Mouse (Mus musculus) NIH3T3 (cell line): ENCODE measurements around the gene Gm20379.
A peak's percentile ranks its signal among the peaks of the same experiment; 100 is the strongest.

Experiments
- DNase-seq: peaks from one replicate; pipeline ENCODE4 v3.0.0-alpha.2; 2012; ENCODE audit warnings: low read depth

The Gm20379 gene

DNA sequence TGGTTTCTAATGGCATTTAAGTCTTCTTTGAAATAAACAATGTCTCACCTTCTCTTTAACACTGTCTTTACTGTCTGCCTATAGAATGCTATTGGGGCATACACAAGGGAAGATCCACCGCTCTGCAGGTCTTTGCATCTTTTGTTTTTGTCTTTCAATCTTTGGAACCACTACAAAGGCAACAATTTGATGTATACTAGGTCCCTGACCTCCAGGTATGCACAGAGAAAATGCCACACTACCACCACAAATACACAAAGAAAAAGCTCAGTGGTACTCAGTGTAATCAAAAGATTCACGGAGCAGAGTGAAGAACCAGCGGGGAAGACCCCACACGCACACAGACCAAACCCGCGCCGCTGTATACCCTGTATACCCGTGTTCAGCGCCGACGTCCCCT lies at the start of gene Gm20379:
Gene Gm20379, plus strand, starts transcription at position 301 of the 400 bp plus-strand sequence.
- DNase-seq, result no peak

- DNase-seq, result no peak
These were observed 44.5 kb upstream of the Gm20379 start for GRCm38 (mm10) chr13:92261329-92261728.

GRCm38 (mm10) chr13:92263566-92263965 lies 42.2 kb upstream of the Gm20379 start:
- DNase-seq, result no peak

DNA sequence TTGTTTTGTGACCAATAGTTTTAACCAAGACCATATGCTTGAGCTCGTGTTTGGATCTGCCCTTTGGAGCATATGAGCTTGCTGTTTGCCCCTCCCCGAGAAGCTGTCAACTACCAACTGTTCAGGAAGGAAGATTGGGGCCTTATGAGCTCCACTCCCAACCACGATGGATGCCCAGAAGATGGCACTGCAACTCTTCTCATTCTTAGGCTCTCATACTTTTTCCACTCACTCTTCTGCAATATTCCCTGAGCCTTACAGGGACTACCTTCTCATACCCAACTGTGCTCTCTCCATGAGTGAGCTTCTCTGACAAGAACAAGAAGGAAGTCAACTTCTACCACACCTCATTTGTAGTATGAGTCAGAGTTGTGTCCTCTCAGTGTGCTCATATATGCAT lies 38.7 kb upstream of the Gm20379 start:
- DNase-seq, result peak; percentile 14

DNA sequence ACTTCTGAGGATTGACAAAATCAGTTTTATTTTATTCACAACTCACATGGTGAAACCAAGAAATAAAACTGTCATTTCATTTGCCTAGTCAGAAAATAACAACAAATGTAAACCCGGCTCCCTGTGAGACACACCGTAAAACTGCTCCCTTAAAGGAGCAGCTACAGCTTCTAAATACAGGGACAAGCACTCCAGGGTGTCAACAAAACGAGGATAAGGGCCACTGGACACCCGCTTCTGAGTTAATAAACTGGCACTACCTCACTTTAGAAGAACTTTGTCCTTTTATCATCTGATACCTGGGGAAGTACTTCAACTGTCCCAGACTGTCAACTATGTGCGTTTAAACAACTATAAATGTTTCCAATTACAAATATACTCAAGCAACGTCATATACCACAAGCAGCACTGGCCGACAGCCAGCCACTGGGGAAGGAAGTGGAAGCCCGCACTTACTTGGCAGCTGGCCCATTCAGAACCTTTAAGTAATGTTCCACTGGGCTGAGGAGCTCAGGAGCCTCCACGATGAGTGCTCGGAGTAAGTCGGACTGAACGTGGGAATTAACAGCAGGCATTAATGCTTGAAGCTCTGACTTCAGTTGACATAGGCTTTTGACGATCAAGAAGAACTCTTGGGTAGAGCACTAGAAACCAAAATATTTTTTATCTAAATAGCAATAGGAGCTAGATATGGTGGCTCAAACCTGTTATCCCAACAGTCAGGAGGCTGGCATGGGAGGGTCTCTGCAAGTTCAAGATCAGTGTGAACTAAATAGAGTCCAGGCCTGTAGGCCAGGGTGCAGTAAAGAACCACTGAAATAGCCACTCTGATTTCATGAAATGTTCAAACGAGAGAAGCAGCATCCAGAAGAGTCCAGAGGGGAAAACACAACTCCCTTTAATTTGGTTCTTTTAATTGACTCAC lies 31.2 kb upstream of the Gm20379 start:
- peak; percentile 58 for DNase-seq

GRCm38 (mm10) chr13:92275292-92275691 lies 30.5 kb upstream of the Gm20379 start:
- DNase-seq, result no peak

GRCm38 (mm10) chr13:92277027-92277426 lies 28.8 kb upstream of the Gm20379 start:
- DNase-seq, result no peak

- no peak for DNase-seq
These were observed 14.2 kb upstream of the Gm20379 start for GRCm38 (mm10) chr13:92291605-92292004.

GRCm38 (mm10) chr13:92293883-92294282 lies 11.9 kb upstream of the Gm20379 start:
- no peak for DNase-seq

GRCm38 (mm10) chr13:92296490-92296889 lies 9.3 kb upstream of the Gm20379 start:
- no peak for DNase-seq

GRCm38 (mm10) chr13:92297021-92297420 lies 8.8 kb upstream of the Gm20379 start:
- DNase-seq, result peak; percentile 2

DNA sequence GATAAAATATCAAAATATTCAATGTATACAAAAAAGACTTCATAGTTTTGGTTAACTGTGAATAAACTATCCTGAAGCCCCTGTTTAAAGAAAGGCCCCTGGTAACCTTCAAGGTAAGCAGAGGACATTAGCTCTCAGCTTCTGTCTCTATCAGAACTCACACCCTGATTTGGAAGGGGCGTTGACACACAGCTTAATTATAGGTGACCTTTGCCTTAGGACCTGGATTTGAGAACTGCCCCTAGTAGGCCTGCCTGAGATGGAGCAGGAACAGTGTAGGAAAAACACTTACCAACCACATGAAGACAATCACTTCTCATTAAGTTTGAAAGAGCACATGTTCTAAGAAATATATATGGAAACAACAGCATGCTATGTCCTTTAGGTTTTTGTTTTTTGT lies 6.3 kb upstream of the Gm20379 start:
- DNase-seq, result no peak

DNA sequence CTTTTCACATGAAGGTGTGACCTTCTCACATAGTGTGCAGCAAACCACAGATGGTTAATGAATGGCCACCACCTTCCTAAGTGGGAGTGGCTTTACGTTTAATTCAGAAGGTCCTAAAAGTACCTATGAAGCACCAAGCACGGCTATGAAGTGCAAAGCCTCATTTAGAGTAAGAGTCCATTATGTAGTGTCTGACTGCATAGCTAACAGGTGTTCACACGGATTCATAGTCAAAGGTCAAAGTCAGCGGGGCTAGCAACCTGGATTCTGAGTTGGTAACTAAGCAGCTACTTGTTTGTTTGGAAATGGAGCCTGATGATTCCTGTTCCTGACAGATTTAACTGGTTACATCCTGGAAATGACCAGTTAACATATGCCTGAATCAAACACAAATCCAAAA lies 4.0 kb upstream of the Gm20379 start:
- DNase-seq, result no peak

GRCm38 (mm10) chr13:92302466-92302865 lies 3.3 kb upstream of the Gm20379 start:
- no peak for DNase-seq

- DNase-seq, result peak; percentile 10
These were observed 2.5 kb upstream of the Gm20379 start for GRCm38 (mm10) chr13:92303062-92303948.

DNA sequence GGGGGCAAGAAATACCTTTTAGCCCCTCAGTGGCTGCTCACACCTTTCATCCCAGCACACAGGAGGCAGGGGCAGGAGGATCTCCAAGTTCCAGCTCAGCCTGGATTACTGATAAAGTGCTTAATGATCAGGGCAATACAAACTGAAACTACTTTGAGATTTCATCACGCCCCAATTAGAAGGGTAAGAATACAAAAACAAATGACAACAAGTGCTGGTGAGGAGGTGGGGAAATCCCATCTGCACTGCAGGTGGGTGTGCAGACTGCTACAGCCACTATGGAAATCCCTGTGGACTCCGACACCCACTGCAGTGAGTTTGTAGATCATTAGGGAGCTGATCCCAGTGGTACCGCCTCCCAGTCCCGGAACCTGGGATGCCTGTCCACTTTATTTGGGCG lies 1.5 kb upstream of the Gm20379 start:
- DNase-seq, result no peak

DNA sequence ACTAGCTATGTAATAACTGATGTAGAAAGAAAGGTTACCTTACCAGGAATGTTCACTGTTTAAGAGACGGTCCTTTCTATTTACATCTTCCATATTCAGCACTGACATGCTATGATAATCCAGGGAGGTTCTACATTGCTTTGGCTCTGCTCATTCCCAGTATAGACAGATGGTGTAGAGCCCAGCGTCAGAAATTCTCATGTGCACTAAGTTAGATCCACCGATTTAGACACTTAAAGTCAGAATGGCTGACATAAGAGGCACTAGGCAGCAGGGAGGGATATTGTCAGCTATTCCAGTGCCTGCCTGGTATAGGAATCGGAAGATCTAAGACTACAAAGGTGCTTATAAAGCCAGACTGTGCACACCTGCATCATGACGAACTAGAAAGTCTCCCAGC lies 8.8 kb downstream of the Gm20379 start:
- no peak for DNase-seq

DNA sequence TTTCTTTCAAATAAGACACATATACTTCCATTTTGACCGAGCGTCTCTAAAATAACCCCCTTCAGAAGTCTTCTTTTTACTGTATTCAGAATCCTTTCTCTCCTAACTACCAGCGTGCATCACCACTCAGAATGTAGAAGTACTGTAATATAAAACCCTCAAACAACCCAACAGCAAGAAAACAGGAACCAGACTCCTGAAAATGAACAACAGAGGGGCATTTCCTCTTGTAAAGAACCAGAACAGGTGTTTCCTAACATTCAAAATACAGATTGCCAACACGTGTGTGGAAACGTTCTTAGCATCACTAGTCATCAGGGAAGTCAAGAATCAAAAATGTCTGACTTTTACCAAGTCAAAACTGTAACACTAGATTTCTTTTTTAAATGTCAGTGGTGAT lies 15.0 kb downstream of the Gm20379 start:
- no peak for DNase-seq

DNA sequence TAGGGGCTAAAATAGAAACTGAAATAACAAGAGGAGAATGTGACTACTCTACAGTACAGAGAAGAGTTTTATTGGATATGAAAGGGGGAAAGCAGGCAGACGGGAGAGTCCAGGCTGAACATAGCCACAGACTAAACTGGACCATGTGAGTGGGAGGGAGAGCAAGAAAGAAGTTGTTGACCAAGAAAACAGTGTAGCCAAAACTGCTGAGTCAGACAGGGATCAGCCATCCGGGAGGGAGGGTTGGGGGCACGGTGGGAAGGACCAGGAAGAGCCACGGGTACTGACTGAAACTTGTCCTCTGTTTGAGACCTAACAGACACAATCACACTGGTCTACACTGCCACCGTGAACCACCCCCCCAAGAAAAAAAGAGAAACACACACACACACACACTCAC lies 20.2 kb downstream of the Gm20379 start:
- DNase-seq, result peak; percentile 39

GRCm38 (mm10) chr13:92328000-92328399 lies 22.2 kb downstream of the Gm20379 start:
- DNase-seq, result no peak

DNA sequence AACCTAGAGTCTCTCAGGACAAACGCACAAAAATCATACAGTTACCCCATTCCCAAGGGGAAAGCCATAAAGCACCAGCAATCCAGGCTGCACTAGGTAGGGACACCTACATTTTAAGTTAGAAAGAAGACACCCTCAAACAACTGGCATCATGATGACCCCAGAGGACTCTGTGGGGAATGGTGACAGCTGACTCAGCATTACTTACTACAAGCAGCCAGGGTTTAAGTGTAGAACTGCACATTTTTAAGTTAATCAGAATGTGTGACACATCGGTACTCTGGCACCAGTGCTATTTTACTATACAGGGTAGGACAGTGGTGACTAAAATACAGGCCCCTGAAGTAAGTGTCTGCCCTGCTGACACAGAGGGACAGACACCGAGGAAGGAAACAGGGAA lies 24.8 kb downstream of the Gm20379 start:
- no peak for DNase-seq

GRCm38 (mm10) chr13:92332103-92332879 lies 26.5 kb downstream of the Gm20379 start:
- DNase-seq, result no peak
